Mouse (Mus musculus): Measurements from ENCODE around the gene Ube2v1. TPM values are rescaled to one million over a fixed set of nuclear protein-coding genes. Genes with fewer than 3 reads are reported as not detected.

The Ube2v1 gene
- polyA plus RNA-seq, 1 experiment: 322 TPM

GRCm38 (mm10) chr2:167642164-167642563, 10.3 kb upstream of the Ube2v1 start:
- H3K36me3 ChIP-seq (ENCODE audit: control insufficient read depth, insufficient read depth): peaks cover 5% of the 10 kb centered on the region
- H3K4me3 ChIP-seq: no peak overlapping the region
- TF ChIP-seq MYOD1 (IDR thresholded peaks at IDR 0.05; ENCODE audit: control insufficient read depth in 1 of 3, insufficient read length in 2 of 3, low read depth in 2 of 3): no peak
- TF ChIP-seq SRF (IDR thresholded peaks at IDR 0.05; ENCODE audit: control insufficient read depth, insufficient read length, low read depth): no peak
- TF ChIP-seq USF1 (IDR thresholded peaks at IDR 0.05; ENCODE audit: low read depth): no peak
- TF ChIP-seq CEBPB (IDR thresholded peaks at IDR 0.05; ENCODE audit: insufficient read depth, poor library complexity, severe bottlenecking): no peak
- no peak for TF ChIP-seq REST (IDR thresholded peaks at IDR 0.05; ENCODE audit: insufficient read depth, insufficient read length)
- no peaks in the 10 kb centered on the region for H3K27me3 ChIP-seq (ENCODE audit: control insufficient read depth, insufficient read depth, insufficient read length)
- H3ac ChIP-seq (ENCODE audit: control insufficient read depth, insufficient read length): no peak overlapping the region
- H3K4me2 ChIP-seq (ENCODE audit: low read depth): no peak overlapping the region
- H3K79me2 ChIP-seq (ENCODE audit: control insufficient read depth, insufficient read depth): no peaks in the 10 kb centered on the region

GRCm38 (mm10) chr2:167641337-167641736, 9.4 kb upstream of the Ube2v1 start:
- H3ac ChIP-seq (ENCODE audit: control insufficient read depth, insufficient read length): no peak overlapping the region
- TF ChIP-seq CEBPB (IDR thresholded peaks at IDR 0.05; ENCODE audit: insufficient read depth, poor library complexity, severe bottlenecking) (no peak), TCF12 (IDR thresholded peaks at IDR 0.05; ENCODE audit: insufficient read depth, poor library complexity, severe bottlenecking) (no peak), MAX (IDR thresholded peaks at IDR 0.05; ENCODE audit: low read depth) (no peak), POLR2AphosphoS2 (IDR thresholded peaks at IDR 0.05; ENCODE audit: insufficient read length, low read depth) (peak; percentile 76), POLR2A (IDR thresholded peaks at IDR 0.05; ENCODE audit: insufficient read length, low read depth) (peak; percentile 22), SRF (IDR thresholded peaks at IDR 0.05; ENCODE audit: control insufficient read depth, insufficient read length, low read depth) (no peak), MYOD1 (IDR thresholded peaks at IDR 0.05; ENCODE audit: control insufficient read depth in 1 of 3, insufficient read length in 2 of 3, low read depth in 2 of 3) (no peak), REST (IDR thresholded peaks at IDR 0.05; ENCODE audit: insufficient read depth, insufficient read length) (no peak), TCF3 (IDR thresholded peaks at IDR 0.05; ENCODE audit: insufficient read length, low read depth) (no peak), USF1 (IDR thresholded peaks at IDR 0.05; ENCODE audit: low read depth) (no peak), MYOG (IDR thresholded peaks at IDR 0.05; ENCODE audit: control insufficient read depth in 1 of 3, insufficient read depth in 1 of 3, insufficient read length in 2 of 3, low read depth in 2 of 3) (no peak), E2F4 (IDR thresholded peaks at IDR 0.05; ENCODE audit: insufficient read depth) (no peak)
- H3K4me2 ChIP-seq (ENCODE audit: low read depth): no peak overlapping the region
- H3K36me3 ChIP-seq (ENCODE audit: control insufficient read depth, insufficient read depth): peaks cover 5% of the 10 kb centered on the region
- H3K4me3 ChIP-seq: no peak overlapping the region
- H3K27me3 ChIP-seq (ENCODE audit: control insufficient read depth, insufficient read depth, insufficient read length): no peaks in the 10 kb centered on the region
- no peaks in the 10 kb centered on the region for H3K79me2 ChIP-seq (ENCODE audit: control insufficient read depth, insufficient read depth)

- H3K4me2 ChIP-seq (ENCODE audit: low read depth): no peak overlapping the region
- no peaks in the 10 kb centered on the region for H3K27me3 ChIP-seq (ENCODE audit: control insufficient read depth, insufficient read depth, insufficient read length)
- H3K4me3 ChIP-seq: no peak overlapping the region
- no peaks in the 10 kb centered on the region for H3K79me2 ChIP-seq (ENCODE audit: control insufficient read depth, insufficient read depth)
- no peaks in the 10 kb centered on the region for H3K36me3 ChIP-seq (ENCODE audit: control insufficient read depth, insufficient read depth)
- TF ChIP-seq TCF3 (IDR thresholded peaks at IDR 0.05; ENCODE audit: insufficient read length, low read depth) (no peak), MYOD1 (IDR thresholded peaks at IDR 0.05; ENCODE audit: control insufficient read depth in 1 of 3, insufficient read length in 2 of 3, low read depth in 2 of 3) (no peak), REST (IDR thresholded peaks at IDR 0.05; ENCODE audit: insufficient read depth, insufficient read length) (no peak), CEBPB (IDR thresholded peaks at IDR 0.05; ENCODE audit: insufficient read depth, poor library complexity, severe bottlenecking) (no peak), POLR2A (IDR thresholded peaks at IDR 0.05; ENCODE audit: insufficient read length, low read depth) (no peak), TCF12 (IDR thresholded peaks at IDR 0.05; ENCODE audit: insufficient read depth, poor library complexity, severe bottlenecking) (no peak), E2F4 (IDR thresholded peaks at IDR 0.05; ENCODE audit: insufficient read depth) (no peak), POLR2AphosphoS2 (IDR thresholded peaks at IDR 0.05; ENCODE audit: insufficient read length, low read depth) (no peak), MAX (IDR thresholded peaks at IDR 0.05; ENCODE audit: low read depth) (no peak), USF1 (IDR thresholded peaks at IDR 0.05; ENCODE audit: low read depth) (no peak), MYOG (IDR thresholded peaks at IDR 0.05; ENCODE audit: control insufficient read depth in 1 of 3, insufficient read depth in 1 of 3, insufficient read length in 2 of 3, low read depth in 2 of 3) (no peak), SRF (IDR thresholded peaks at IDR 0.05; ENCODE audit: control insufficient read depth, insufficient read length, low read depth) (no peak)
- H3ac ChIP-seq (ENCODE audit: control insufficient read depth, insufficient read length): no peak overlapping the region
Observed at GRCm38 (mm10) chr2:167640279-167640678, 8.4 kb upstream of the Ube2v1 start.

- Histone ChIP-seq H3ac (ENCODE audit: control insufficient read depth, insufficient read length) (no peak overlapping the region), H3K4me3 (peak overlapping the region; percentile 1), H3K27me3 (ENCODE audit: control insufficient read depth, insufficient read depth, insufficient read length) (no peaks in the 10 kb centered on the region), H3K79me2 (ENCODE audit: control insufficient read depth, insufficient read depth) (peaks cover 14% of the 10 kb centered on the region), H3K36me3 (ENCODE audit: control insufficient read depth, insufficient read depth) (no peaks in the 10 kb centered on the region), H3K4me2 (ENCODE audit: low read depth) (peak overlapping the region; percentile 87)
- no peak for TF ChIP-seq POLR2AphosphoS2 (IDR thresholded peaks at IDR 0.05; ENCODE audit: insufficient read length, low read depth)
- TF ChIP-seq TCF3 (IDR thresholded peaks at IDR 0.05; ENCODE audit: insufficient read length, low read depth): no peak
- no peak for TF ChIP-seq TCF12 (IDR thresholded peaks at IDR 0.05; ENCODE audit: insufficient read depth, poor library complexity, severe bottlenecking)
- TF ChIP-seq MYOD1 (IDR thresholded peaks at IDR 0.05; ENCODE audit: control insufficient read depth in 1 of 3, insufficient read length in 2 of 3, low read depth in 2 of 3): no peak
- no peak for TF ChIP-seq REST (IDR thresholded peaks at IDR 0.05; ENCODE audit: insufficient read depth, insufficient read length)
- no peak for TF ChIP-seq SRF (IDR thresholded peaks at IDR 0.05; ENCODE audit: control insufficient read depth, insufficient read length, low read depth)
- no peak for TF ChIP-seq E2F4 (IDR thresholded peaks at IDR 0.05; ENCODE audit: insufficient read depth)
- no peak for TF ChIP-seq USF1 (IDR thresholded peaks at IDR 0.05; ENCODE audit: low read depth)
- TF ChIP-seq MAX (IDR thresholded peaks at IDR 0.05; ENCODE audit: low read depth): no peak
- TF ChIP-seq MYOG (IDR thresholded peaks at IDR 0.05; ENCODE audit: control insufficient read depth in 1 of 3, insufficient read depth in 1 of 3, insufficient read length in 2 of 3, low read depth in 2 of 3): no peak
- TF ChIP-seq CEBPB (IDR thresholded peaks at IDR 0.05; ENCODE audit: insufficient read depth, poor library complexity, severe bottlenecking): no peak
Observed at GRCm38 (mm10) chr2:167634865-167635512, 3.1 kb upstream of the Ube2v1 start.

Measured in myocyte (in vitro differentiated cells).